Mouse (Mus musculus) activated CD4-positive, CD25-positive, alpha-beta regulatory T cell, adult 4 months (primary cell): Measurements from ENCODE around the gene Nlgn3. TPM values are rescaled to one million over a fixed set of nuclear protein-coding genes. Genes with fewer than 3 reads are reported as not detected.

Experiments
- ATAC-seq: one replicate; pipeline ENCODE4 v1.8.0; 2017
- polyA plus RNA-seq, 2 experiments: library from polyadenylated mRNA; unstranded; fragments of 100-300 nt; shearing (Covaris generic); gene quantifications; one replicate each; pipeline ENCODE4 v1.2.1; 2017

Nlgn3 gene
- under 1 TPM in 1 of 2 experiments, not detected in 1; 0.33 TPM for polyA plus RNA-seq

GRCm38 (mm10) chrX:101299055-101299454, at the start of gene Nlgn3:
Gene Nlgn3 (plus strand): TSS chrX:101299168.
- no peak for ATAC-seq

GRCm38 (mm10) chrX:101253952-101254729, 44.8 kb upstream of the Nlgn3 start, which contains the start of gene Foxo4:
Gene Foxo4 (plus strand): TSS chrX:101254528.
- peak; percentile 81 for ATAC-seq

- peak; percentile 10 for ATAC-seq
Observed at GRCm38 (mm10) chrX:101254740-101255139, 44.2 kb upstream of the Nlgn3 start.

GRCm38 (mm10) chrX:101256603-101257002, 42.4 kb upstream of the Nlgn3 start:
- ATAC-seq = no peak

GRCm38 (mm10) chrX:101260441-101261325, 38.3 kb upstream of the Nlgn3 start:
- no peak for ATAC-seq

GRCm38 (mm10) chrX:101263892-101264291, 35.1 kb upstream of the Nlgn3 start, which contains the start of gene Gm614:
Gene Gm614 (minus strand): TSS chrX:101263992.
- ATAC-seq = no peak

- ATAC-seq = no peak
Observed at GRCm38 (mm10) chrX:101266631-101267030, 32.3 kb upstream of the Nlgn3 start.

GRCm38 (mm10) chrX:101268025-101268754, 30.8 kb upstream of the Nlgn3 start, which contains the start of gene Il2rg:
Gene Il2rg (minus strand): TSS chrX:101268255.
- peak; percentile 89 for ATAC-seq

- ATAC-seq = no peak
Observed at GRCm38 (mm10) chrX:101268755-101269124, 30.2 kb upstream of the Nlgn3 start, which contains the start of gene Gm20489. Gene Gm20489 (minus strand): TSS chrX:101269023.

- peak; percentile 41 for ATAC-seq
Observed at GRCm38 (mm10) chrX:101273410-101273809, 25.6 kb upstream of the Nlgn3 start.

GRCm38 (mm10) chrX:101273875-101274738, 24.9 kb upstream of the Nlgn3 start, which contains the start of gene Med12:
Gene Med12 (plus strand): TSS chrX:101274030.
- ATAC-seq = peak; percentile 90

- ATAC-seq = no peak
Observed at GRCm38 (mm10) chrX:101282813-101283212, 16.2 kb upstream of the Nlgn3 start.

- peak; percentile 46 for ATAC-seq
Observed at GRCm38 (mm10) chrX:101285534-101285933, 13.4 kb upstream of the Nlgn3 start.

GRCm38 (mm10) chrX:101285953-101286670, 12.9 kb upstream of the Nlgn3 start:
- no peak for ATAC-seq

GRCm38 (mm10) chrX:101287543-101287942, 11.4 kb upstream of the Nlgn3 start:
- ATAC-seq = no peak

GRCm38 (mm10) chrX:101288432-101288831, 10.5 kb upstream of the Nlgn3 start:
- ATAC-seq = no peak

- ATAC-seq = no peak
Observed at GRCm38 (mm10) chrX:101289037-101289436, 9.9 kb upstream of the Nlgn3 start.

GRCm38 (mm10) chrX:101290111-101290510, 8.9 kb upstream of the Nlgn3 start:
- no peak for ATAC-seq

- no peak for ATAC-seq
Observed at GRCm38 (mm10) chrX:101299473-101300426, 782 bp downstream of the Nlgn3 start.
